Mouse (Mus musculus): ENCODE results near the gene Nwd1.
A peak's percentile ranks its signal among the peaks of the same experiment; 100 is the strongest.

Nwd1 gene

GRCm38 (mm10) chr8:72712569-72712968, 66.1 kb downstream of the Nwd1 start:
- DNase-seq = no peak

DNA sequence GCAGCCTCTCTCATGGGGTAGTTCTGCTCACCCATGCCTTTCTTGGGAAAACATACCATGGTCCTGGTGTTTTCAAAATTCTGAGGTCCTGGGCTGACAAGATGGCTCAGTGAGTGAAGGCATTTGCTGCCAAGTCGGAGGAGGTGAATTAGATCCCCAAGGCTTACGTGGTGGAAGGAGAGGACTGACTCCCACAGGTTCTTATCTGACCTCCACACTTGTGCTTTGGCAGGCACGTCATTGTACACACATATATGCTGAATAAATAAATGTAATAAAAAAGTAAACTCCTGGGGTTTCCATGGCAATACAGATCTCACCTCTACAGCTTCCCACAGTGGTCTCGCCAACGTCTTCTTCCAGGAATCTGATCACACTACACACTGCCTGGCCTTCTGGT, 70.1 kb downstream of the Nwd1 start:
- DNase-seq = no peak

- no peak for DNase-seq
Measured at GRCm38 (mm10) chr8:72720541-72720940, 74.0 kb downstream of the Nwd1 start.

GRCm38 (mm10) chr8:72722769-72723650, 76.5 kb downstream of the Nwd1 start, which contains the start of gene Sin3b:
Gene Sin3b (plus strand): TSS chr8:72723285.
- peak; percentile 92 to 98 for DNase-seq

- DNase-seq = peak in 1 of 2 experiments; percentile 13
Measured at GRCm38 (mm10) chr8:72723651-72724001, 77.1 kb downstream of the Nwd1 start.

DNA sequence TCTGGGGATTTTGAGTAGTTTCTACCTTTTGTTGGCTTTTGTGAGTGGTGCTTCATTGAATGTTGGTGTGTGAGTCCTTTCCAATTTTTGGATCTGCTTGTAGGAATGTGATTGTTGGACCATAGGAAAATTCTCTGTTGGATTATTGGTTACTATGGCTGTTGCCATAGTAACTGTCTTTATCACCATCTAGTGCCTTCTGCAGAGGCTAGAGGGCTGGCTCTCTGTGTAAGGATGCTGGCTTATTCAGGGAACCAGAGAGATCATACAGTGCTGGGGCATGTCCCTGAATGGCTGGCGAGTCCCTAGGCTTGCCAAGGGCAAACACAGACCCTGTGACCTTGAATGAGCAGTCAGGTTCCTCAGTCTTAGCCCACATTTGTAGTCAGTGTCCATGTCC, 82.1 kb downstream of the Nwd1 start:
- no peak for DNase-seq

DNA sequence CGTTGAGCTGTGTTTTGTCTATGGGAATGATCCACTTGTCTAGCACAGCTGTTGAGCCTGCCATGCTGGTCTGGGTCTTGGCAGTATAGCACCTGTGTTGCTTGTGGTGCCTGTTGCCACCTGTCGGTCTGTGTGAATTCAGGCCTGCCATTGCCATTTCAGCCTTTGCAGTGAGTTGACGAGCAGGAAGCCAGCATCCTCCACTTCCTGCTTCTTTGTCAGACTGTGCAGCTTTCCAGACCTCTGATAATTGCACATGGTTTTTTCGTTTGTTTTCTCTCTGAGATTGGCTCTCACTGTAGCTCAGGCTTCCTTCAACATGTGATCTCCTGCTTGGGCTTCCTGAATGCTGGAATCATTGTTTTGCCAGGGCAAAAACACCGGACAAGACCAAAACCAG, 88.5 kb downstream of the Nwd1 start:
- DNase-seq = no peak

GRCm38 (mm10) chr8:72736868-72737267, 90.4 kb downstream of the Nwd1 start:
- DNase-seq = no peak

GRCm38 (mm10) chr8:72746061-72746460, 99.5 kb downstream of the Nwd1 start:
- peak in 1 of 2 experiments; percentile 35 for DNase-seq

DNA sequence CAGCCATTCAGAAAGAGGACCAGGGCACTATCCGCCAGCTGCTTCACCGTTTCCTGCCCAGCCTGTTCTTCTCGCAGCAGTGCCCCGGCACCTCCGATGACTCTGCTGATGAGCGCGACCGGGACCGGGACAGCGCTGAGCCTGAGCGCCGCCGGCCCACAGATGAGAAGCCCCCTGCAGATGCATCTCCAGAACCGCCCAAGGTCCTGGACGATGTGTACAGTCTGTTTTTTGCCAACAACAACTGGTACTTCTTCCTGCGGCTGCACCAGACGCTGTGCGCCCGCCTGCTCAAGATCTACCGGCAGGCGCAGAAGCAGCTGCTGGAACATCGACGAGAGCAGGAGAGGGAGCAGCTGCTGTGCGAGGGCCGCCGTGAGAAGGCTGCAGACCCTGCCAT, 103.3 kb downstream of the Nwd1 start:
- DNase-seq = no peak

DNA sequence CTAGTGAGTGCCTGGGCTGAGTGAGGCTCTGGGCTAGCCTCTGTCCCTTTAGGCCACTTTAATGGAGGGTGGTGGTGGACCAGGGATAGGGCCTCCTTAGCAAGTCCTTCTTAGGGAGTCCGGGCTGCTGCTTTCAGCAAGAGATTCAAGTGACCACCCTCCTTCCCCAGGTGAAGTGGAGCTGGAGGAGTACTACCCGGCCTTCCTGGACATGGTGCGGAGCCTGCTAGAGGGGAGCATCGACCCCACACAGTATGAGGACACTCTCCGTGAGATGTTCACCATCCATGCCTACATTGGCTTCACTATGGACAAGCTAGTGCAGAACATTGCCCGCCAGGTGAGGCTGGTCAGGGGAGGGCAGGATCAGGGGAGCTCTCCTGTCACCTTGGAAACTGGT, 103.8 kb downstream of the Nwd1 start:
- no peak for DNase-seq

GRCm38 (mm10) chr8:72751126-72751525, 104.6 kb downstream of the Nwd1 start:
- no peak for DNase-seq

DNA sequence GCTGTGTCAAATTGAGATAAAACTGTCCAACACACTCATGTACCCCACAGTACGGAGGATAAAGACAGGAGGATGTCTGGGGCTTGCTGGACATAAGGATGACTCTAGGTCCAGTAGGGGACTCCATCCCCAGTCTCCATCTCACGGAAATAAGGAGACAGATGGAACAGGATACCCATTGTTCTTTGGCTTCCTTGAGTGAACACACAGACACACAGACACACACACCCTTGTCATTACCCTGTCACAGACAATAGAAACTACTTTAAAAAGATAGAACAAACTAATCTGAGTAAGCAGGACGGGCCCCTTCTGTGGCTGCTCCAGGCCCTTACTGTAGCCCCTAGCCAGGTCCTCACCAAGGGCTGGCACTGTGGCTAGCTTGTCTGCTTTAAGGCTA, 105.8 kb downstream of the Nwd1 start:
- DNase-seq = no peak

GRCm38 (mm10) chr8:72753165-72753564, 106.7 kb downstream of the Nwd1 start:
- DNase-seq = peak in 1 of 2 experiments; percentile 0

- DNase-seq = peak in 1 of 2 experiments; percentile 0
Measured at GRCm38 (mm10) chr8:72753781-72754180, 107.3 kb downstream of the Nwd1 start.

- no peak for DNase-seq
Measured at GRCm38 (mm10) chr8:72756031-72756430, 109.5 kb downstream of the Nwd1 start.

GRCm38 (mm10) chr8:72756771-72757390, 110.4 kb downstream of the Nwd1 start:
- DNase-seq = no peak

DNA sequence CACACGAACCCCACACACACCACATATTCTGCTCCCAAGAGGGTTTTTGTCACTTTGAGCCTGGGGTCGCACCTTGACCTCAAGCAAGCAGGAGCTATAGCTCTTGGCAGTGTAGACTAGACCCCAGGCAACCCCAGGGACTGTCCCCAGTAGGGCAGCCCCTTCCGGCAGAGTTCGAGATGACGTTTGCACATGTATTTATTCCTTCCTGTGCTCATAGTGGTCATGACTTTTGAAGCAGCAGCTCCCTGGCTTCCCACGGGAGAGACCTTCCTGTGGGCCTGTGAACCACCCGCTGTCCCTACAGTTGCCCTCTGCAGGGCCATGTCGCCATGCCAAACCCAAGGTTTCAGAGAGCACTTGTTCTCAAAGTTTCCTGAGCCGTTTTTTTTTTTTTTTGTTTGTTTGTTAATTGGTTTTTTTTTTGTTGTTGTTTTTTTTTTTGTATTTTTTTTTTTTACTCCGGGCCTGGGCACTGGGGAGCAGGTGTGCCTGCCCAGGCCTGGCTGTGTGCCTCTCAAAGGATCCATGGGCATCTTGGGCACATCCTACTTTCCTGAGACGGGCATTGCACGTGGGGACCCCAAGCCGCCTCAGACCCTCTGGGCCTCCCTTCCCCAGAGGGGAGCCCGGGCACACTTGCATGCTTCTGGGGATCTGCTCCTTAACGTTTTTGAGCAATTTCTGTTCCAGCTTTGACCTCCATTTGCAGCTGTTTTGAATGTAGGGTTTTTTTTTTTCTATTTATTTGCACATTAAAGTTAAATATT, 111.1 kb downstream of the Nwd1 start:
- DNase-seq = no peak

DNA sequence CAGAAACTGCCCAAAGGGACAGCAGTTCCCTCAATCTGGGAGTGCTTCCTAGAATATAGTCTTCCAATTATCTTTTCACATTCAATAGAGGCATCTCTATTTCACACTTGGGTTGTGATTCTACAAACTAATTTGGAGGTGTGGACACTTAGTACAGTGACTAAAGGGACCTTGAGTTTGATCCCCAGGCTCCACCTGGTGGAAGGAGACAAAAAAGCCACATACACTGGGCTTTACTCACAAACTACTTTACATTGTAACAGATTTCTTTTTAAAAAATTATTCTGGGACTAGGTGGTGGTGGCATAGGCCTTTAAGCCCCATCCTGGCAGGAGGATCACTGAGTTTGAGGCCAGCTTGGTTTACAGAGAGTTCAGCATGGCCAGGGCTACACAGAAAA, 111.8 kb downstream of the Nwd1 start:
- DNase-seq = no peak

DNA sequence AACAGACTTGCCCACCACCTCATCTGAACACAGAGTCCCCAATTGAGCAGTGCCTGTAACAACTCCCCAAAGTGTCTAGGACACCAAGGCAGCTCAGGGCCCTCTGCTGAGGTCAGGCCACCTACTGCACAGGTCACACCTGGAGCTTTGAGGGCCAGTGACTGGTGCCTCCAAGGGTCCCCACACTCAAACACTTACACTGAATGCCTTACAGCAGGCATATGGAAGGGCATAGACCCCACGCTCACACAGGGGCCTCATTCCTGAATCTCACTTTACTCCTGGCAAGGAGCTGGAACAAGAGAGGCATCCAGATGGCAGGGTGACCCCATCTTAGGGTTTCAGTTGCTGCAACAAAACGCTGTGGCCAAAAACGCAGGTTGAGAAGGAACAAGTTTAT, 113.7 kb downstream of the Nwd1 start:
- DNase-seq = no peak

DNA sequence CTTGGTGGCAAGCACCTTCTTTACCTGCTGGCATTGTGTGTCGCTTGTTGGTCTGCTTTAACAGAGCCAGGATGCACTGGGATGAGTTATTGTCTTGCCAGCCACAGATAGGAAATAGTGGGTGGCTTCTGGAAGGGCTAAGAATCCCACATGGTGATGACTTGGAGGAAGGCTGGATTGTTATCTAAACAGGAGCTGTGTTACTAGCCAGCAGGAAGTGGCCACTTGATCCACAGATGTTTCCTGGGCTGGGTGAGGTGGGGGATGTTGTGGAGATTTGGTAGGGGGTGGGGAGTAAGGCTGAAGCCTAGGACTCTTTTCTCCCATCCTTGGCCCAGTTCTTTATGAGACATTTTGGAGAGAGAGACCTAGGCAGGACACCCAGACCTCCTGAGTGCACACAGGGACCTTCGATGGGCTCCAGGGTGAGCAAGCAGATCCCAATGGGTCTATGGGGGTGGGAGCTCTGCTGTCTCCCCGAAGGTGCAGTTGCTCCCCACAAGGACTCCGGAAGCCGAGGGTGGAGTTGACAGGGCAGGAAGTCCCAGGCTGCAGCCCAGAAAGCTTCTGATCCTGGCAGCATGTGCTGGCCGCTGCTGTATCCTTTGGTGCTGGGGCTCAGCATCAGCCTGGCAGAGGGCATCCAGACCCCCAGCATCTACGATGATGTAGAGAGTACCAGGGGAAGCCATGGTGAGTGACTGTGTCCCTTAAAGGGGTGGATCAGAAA, 115.0 kb downstream of the Nwd1 start, which contains the start of gene F2rl3:
Gene F2rl3, plus strand, starts transcription at position 559 of the 730 bp plus-strand sequence.
- no peak for DNase-seq

DNA sequence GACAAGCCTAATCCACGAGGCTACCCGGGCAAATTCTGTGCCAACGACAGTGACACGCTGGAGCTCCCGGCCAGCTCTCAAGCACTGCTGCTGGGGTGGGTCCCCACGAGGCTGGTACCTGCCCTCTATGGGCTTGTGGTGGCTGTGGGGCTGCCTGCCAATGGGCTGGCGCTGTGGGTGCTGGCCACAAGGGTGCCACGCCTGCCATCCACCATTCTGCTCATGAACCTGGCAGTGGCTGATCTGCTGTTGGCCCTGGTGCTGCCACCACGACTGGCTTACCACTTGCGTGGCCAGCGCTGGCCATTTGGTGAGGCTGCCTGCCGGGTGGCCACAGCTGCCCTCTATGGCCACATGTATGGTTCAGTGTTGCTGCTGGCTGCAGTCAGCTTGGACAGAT, 115.8 kb downstream of the Nwd1 start:
- DNase-seq = no peak

GRCm38 (mm10) chr8:72765696-72766095, 119.2 kb downstream of the Nwd1 start:
- DNase-seq = no peak
